Mouse (Mus musculus): ENCODE results near the gene Txndc16. TPM values are rescaled to one million over a fixed set of nuclear protein-coding genes. Genes with fewer than 3 reads are reported as not detected.

The Txndc16 gene
- polyA plus RNA-seq (2015; fragmentation: Nextera tagmentation; extraction: Ambion mirVana), result 9.4 and 14.0 TPM in 2 replicates

DNA sequence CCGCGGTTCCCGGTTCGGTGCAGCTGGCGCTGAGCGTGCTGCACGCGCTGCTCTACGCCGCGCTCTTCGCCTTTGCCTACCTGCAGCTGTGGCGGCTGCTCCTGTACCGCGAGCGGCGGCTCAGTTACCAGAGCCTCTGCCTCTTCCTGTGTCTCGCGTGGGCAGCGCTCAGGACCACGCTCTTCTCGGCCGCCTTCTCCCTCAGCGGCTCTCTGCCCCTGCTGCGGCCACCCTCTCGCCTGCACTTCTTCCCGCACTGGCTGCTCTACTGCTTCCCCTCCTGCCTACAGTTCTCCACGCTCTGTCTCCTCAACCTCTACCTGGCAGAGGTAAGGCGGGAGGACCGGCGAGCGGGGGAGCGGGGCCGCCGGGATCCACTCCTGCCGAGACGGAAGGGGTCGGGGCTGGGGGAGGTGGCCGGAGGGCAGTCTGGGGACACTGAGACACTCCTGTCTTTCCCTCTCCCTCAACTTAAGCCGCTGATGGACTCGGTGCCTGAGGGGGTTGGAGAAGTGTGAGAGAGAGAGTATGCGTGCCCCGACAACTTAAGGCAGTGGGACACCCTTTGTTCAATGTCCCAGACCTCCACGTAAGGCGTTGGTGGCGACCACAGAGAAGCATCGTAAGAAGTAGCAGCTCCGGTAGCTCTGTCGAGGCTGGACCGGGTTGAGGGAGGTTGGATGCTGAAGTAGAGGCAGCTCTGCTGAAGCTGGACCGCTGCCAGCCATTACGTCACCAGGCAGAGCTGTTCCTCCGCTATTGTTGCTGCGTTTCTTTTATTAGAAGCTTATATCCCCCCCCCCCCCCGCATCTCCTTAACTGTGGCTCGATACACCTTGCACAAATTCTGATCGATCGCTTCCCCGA is at the start of gene Txndc16:
TSS of gene Txndc16 (minus strand) at position 239 of the 867 bp plus-strand sequence.
- peak within 1 kb of the TSS; percentile 93 for H3K27ac ChIP-seq (ENCODE audit: low read length)
- no peaks in the 10 kb centered on the region for H3K36me3 ChIP-seq (ENCODE audit: insufficient read depth, low read length)
- peak; percentile 21 for ATAC-seq
- H3K27me3 ChIP-seq (replicated peaks; ENCODE audit: insufficient read depth, low read length), result no peaks in the 10 kb centered on the region
- no peak for TF ChIP-seq CTCF (IDR thresholded peaks at IDR 0.05)
- TF ChIP-seq EP300 (IDR thresholded peaks at IDR 0.05), result no peak
- H3K9me3 ChIP-seq (ENCODE audit: low read length), result no peaks in the 10 kb centered on the region
- peak within 1 kb of the TSS; percentile 47 for H3K9ac ChIP-seq (replicated peaks; ENCODE audit: low read depth)
- H3K4me1 ChIP-seq (ENCODE audit: insufficient read depth, low read depth, low read length), result no peaks in the 10 kb centered on the region
- H3K4me3 ChIP-seq (ENCODE audit: low read depth, low read length), result peak within 1 kb of the TSS; percentile 71
- peak; percentile 86 for DNase-seq (ENCODE audit: low spot score)
- WGBS, result under 1% methylated on average over 48 of the region's 59 CpGs
- peak within 1 kb of the TSS; percentile 91 for H3K4me2 ChIP-seq (replicated peaks; ENCODE audit: low read depth, low read length)

DNA sequence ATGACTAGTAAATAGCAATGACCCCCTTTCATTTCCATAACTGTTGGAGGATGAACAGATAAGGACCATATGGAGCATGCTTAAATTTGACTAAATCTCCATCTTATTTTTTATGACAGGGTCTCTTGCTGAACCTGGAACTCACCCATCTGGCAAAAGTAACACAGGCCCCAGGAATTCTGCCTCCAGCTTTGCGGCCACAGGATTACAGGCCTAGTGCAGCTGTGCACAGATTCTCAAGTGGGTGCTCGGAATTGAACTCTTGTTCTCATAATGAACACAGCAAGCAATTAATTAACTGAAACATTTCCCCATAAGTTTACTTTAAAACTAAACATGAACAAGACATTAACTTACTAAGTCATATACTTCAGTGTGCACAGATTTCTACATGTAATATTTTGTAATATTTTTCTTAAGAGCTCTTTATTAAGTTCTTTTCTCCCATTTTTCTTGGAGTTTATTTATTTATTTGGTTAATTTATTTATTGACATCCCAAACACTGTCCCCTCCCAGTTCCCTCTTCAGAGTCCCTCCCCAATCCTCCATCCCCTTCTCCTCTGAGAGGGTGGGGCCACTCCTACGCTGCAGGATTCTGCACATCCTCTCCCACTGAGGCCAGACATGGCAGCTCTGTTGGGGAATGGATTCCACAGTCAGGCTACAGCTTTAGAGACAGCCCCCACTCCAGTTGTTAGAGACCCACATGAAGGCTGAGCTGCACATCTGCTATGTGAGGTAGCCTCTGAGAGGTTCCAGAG is 43.9 kb upstream of the Txndc16 start:
- WGBS, result 71% methylated on average over 3 of the region's 3 CpGs
- TF ChIP-seq EP300 (IDR thresholded peaks at IDR 0.05) (no peak), CTCF (IDR thresholded peaks at IDR 0.05) (no peak)

DNA sequence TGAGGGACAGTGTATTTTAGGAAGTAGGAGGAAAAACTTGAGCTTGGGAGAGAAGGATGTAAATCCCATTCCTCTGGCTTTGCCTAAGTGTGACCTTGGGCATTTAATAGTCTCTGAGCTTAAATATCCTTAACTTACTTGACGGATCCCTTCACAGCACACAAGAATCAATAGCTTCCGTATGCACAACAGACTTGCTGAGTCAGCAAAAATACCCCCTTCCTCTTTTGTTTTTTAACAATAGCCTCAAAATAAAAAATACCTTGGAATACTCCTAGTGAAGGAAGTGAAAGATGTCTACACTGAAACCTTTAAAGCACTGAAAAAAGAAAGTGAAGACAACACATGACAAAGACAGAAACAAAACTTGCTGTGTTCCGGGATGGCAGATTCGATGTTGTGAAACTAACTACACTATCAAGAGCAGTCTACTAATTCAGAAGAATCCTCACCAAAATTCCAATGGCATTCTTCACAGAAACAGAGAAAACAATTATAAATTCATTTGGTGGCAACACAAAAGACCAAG is 31.5 kb upstream of the Txndc16 start:
- WGBS, result 86% methylated on average over 4 of the region's 4 CpGs
- no peak overlapping the region for H3K27ac ChIP-seq (ENCODE audit: low read length)
- no peak overlapping the region for H3K4me2 ChIP-seq (replicated peaks; ENCODE audit: low read depth, low read length)
- no peaks in the 10 kb centered on the region for H3K4me1 ChIP-seq (ENCODE audit: insufficient read depth, low read depth, low read length)
- H3K27me3 ChIP-seq (replicated peaks; ENCODE audit: insufficient read depth, low read length), result no peaks in the 10 kb centered on the region
- H3K36me3 ChIP-seq (ENCODE audit: insufficient read depth, low read length), result no peaks in the 10 kb centered on the region
- no peak for DNase-seq (ENCODE audit: low spot score)
- H3K4me3 ChIP-seq (ENCODE audit: low read depth, low read length), result no peak overlapping the region
- H3K9me3 ChIP-seq (ENCODE audit: low read length), result no peaks in the 10 kb centered on the region
- no peak overlapping the region for H3K9ac ChIP-seq (replicated peaks; ENCODE audit: low read depth)
- no peak for TF ChIP-seq CTCF (IDR thresholded peaks at IDR 0.05)
- no peak for TF ChIP-seq EP300 (IDR thresholded peaks at IDR 0.05)
- ATAC-seq, result no peak

More for the DNA sequence above, 43.9 kb upstream of the Txndc16 start:
- Histone ChIP-seq H3K9me3 (ENCODE audit: low read length) (no peaks in the 10 kb centered on the region), H3K27me3 (replicated peaks; ENCODE audit: insufficient read depth, low read length) (no peaks in the 10 kb centered on the region), H3K4me2 (replicated peaks; ENCODE audit: low read depth, low read length) (no peak overlapping the region), H3K27ac (ENCODE audit: low read length) (no peak overlapping the region), H3K4me1 (ENCODE audit: insufficient read depth, low read depth, low read length) (no peaks in the 10 kb centered on the region), H3K9ac (replicated peaks; ENCODE audit: low read depth) (no peak overlapping the region), H3K4me3 (ENCODE audit: low read depth, low read length) (no peak overlapping the region), H3K36me3 (ENCODE audit: insufficient read depth, low read length) (no peaks in the 10 kb centered on the region)
- DNase-seq (ENCODE audit: low spot score) (no peak), ATAC-seq (no peak)

DNA sequence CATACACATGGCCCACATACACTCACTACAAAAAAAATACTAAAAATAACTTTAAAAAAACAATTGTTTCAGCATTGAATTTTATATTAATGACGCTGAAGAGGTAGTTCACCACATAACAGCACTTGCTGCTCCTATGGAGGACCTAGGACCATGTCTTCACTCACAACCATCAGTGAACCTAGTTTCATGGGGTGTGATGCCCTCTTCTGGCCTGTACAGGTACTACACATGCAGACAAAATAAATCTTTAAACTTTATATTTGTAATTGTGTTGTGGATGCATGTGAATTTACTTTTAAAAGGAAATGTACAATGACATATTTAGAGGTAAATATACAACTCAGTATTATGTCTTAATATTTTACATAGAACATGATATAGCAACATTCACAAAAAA is 21.5 kb upstream of the Txndc16 start:
- no peak overlapping the region for H3K4me3 ChIP-seq (ENCODE audit: low read depth, low read length)
- no peaks in the 10 kb centered on the region for H3K9me3 ChIP-seq (ENCODE audit: low read length)
- no peaks in the 10 kb centered on the region for H3K4me1 ChIP-seq (ENCODE audit: insufficient read depth, low read depth, low read length)
- no peak for ATAC-seq
- no peaks in the 10 kb centered on the region for H3K27me3 ChIP-seq (replicated peaks; ENCODE audit: insufficient read depth, low read length)
- no peak for DNase-seq (ENCODE audit: low spot score)
- H3K36me3 ChIP-seq (ENCODE audit: insufficient read depth, low read length), result no peaks in the 10 kb centered on the region
- no peak overlapping the region for H3K27ac ChIP-seq (ENCODE audit: low read length)
- no peak overlapping the region for H3K4me2 ChIP-seq (replicated peaks; ENCODE audit: low read depth, low read length)
- 45% methylated on average over 1 of the region's 1 CpGs for WGBS
- TF ChIP-seq CTCF (IDR thresholded peaks at IDR 0.05), result peak; percentile 60
- no peak for TF ChIP-seq EP300 (IDR thresholded peaks at IDR 0.05)
- H3K9ac ChIP-seq (replicated peaks; ENCODE audit: low read depth), result no peak overlapping the region

DNA sequence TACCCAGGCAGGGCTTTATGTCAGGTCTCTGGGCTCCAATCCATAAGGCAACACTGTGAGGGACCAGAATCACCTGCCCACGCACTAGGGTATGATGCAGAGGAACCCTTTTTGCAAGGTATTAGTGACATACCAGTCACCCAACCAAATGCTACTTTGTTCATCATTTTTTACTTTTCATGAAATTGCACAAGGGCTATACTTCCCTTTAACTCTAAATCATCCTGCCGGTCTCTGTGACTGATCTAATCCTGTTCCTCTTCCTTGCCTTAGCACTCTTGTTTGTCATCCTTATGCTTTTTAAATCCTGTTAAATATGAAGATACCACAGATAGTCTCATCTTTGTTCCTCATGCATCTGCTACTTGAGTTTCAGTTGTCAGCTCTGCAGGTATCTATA is 18.9 kb upstream of the Txndc16 start:
- ATAC-seq, result no peak
- H3K9ac ChIP-seq (replicated peaks; ENCODE audit: low read depth), result no peak overlapping the region
- no peak overlapping the region for H3K4me2 ChIP-seq (replicated peaks; ENCODE audit: low read depth, low read length)
- DNase-seq (ENCODE audit: low spot score), result no peak
- WGBS, result 68% methylated on average over 2 of the region's 2 CpGs
- H3K27me3 ChIP-seq (replicated peaks; ENCODE audit: insufficient read depth, low read length), result no peaks in the 10 kb centered on the region
- TF ChIP-seq EP300 (IDR thresholded peaks at IDR 0.05), result no peak
- TF ChIP-seq CTCF (IDR thresholded peaks at IDR 0.05), result no peak
- no peaks in the 10 kb centered on the region for H3K36me3 ChIP-seq (ENCODE audit: insufficient read depth, low read length)
- H3K4me1 ChIP-seq (ENCODE audit: insufficient read depth, low read depth, low read length), result no peaks in the 10 kb centered on the region
- no peaks in the 10 kb centered on the region for H3K9me3 ChIP-seq (ENCODE audit: low read length)
- H3K4me3 ChIP-seq (ENCODE audit: low read depth, low read length), result no peak overlapping the region
- H3K27ac ChIP-seq (ENCODE audit: low read length), result no peak overlapping the region

Measured in lung, postnatal 0 days (tissue).